Mouse (Mus musculus) heart, embryonic 10.5 days (tissue): ENCODE data around the gene Mrpl45. TPM values are rescaled to one million over a fixed set of nuclear protein-coding genes. Genes with fewer than 3 reads are reported as not detected.
"Not testable (repeated sequence)": the region's sequence is repeated elsewhere in the genome, so short reads cannot be mapped to it uniquely, and the experiment has no call there.

Source experiments
- DNase-seq: peaks from one replicate; pipeline ENCODE4 v3.0.0-alpha.2; 2017; ENCODE audit warnings: low spot score
- H3K27ac ChIP-seq: fragments of 300-500 bp; sonication (generic); 2 replicates; pipeline ENCODE4 v1.5.1; 2016; ENCODE audit warnings: mild to moderate bottlenecking
- H3K27me3 ChIP-seq: fragments of 300-500 bp; sonication (generic); 2 replicates; pipeline ENCODE4 v1.6.1; 2016; ENCODE audit warnings: mild to moderate bottlenecking; ENCODE audit not compliant: poor library complexity, insufficient read depth, severe bottlenecking
- H3K36me3 ChIP-seq: fragments of 300-500 bp; sonication (generic); 2 replicates; pipeline ENCODE4 v1.6.1; 2016; ENCODE audit warnings: mild to moderate bottlenecking, moderate library complexity
- H3K4me1 ChIP-seq: fragments of 300-500 bp; sonication (generic); 2 replicates; pipeline ENCODE4 v1.6.1; 2016; ENCODE audit warnings: mild to moderate bottlenecking
- H3K4me3 ChIP-seq: fragments of 300-500 bp; sonication (generic); 2 replicates; pipeline ENCODE4 v1.5.1; 2016; ENCODE audit warnings: mild to moderate bottlenecking, moderate library complexity
- H3K9me3 ChIP-seq: fragments of 300-500 bp; sonication (generic); 2 replicates; pipeline ENCODE4 v1.6.1; 2016; ENCODE audit warnings: mild to moderate bottlenecking, moderate library complexity
- WGBS: fragments of 180-500 bp; shearing (Covaris S2); methylation state at CpG from one replicate; pipeline ENCODE4 v1.1.7; 2016; 5-methylcytosine and 5-hydroxymethylcytosine counted together
- polyA plus RNA-seq: library from polyadenylated mRNA; unstranded; fragments of >200 nt; fragmentation: Nextera tagmentation; extraction: Ambion mirVana; gene quantifications from 2 replicates; pipeline ENCODE4 v1.2.1, GENCODE M21; 2016

The Mrpl45 gene
- polyA plus RNA-seq, result 63.7 and 65.8 TPM in 2 replicates

GRCm38 (mm10) chr11:97315504-97316503 is at the start of gene Mrpl45:
TSS of gene Mrpl45 (plus strand) at chr11:97315716.
- H3K4me1 ChIP-seq, result peaks cover 17% of the 10 kb centered on the region
- peak within 1 kb of the TSS; percentile 90 for H3K27ac ChIP-seq
- no peaks in the 10 kb centered on the region for H3K9me3 ChIP-seq
- peak within 1 kb of the TSS; percentile 68 for H3K4me3 ChIP-seq
- under 1% methylated on average over 50 of the region's 50 CpGs for WGBS
- DNase-seq, result peak; percentile 98
- H3K27me3 ChIP-seq, result no peaks in the 10 kb centered on the region
- peaks cover 30% of the 10 kb centered on the region; the same call in 1 of the 2 replicates for H3K36me3 ChIP-seq

- not testable (repeated sequence) for H3K27me3 ChIP-seq, H3K27ac ChIP-seq, H3K4me3 ChIP-seq, H3K9me3 ChIP-seq, DNase-seq, H3K4me1 ChIP-seq
- peaks cover 31% of the 10 kb centered on the region for H3K36me3 ChIP-seq
- 96% methylated on average over 1 of the region's 1 CpGs for WGBS
These were observed 49.0 kb upstream of the Mrpl45 start for GRCm38 (mm10) chr11:97266544-97266943.

- DNase-seq, H3K27ac ChIP-seq, H3K27me3 ChIP-seq, H3K4me1 ChIP-seq, H3K4me3 ChIP-seq, H3K9me3 ChIP-seq: not testable (repeated sequence)
- peaks cover 23% of the 10 kb centered on the region for H3K36me3 ChIP-seq
- 74% methylated on average over 2 of the region's 2 CpGs for WGBS
These were observed 45.5 kb upstream of the Mrpl45 start for GRCm38 (mm10) chr11:97270004-97270403.

GRCm38 (mm10) chr11:97272835-97273234 is 42.7 kb upstream of the Mrpl45 start:
- WGBS, result 96% methylated on average over 4 of the region's 4 CpGs
- Histone ChIP-seq H3K4me1 (peaks cover 9% of the 10 kb centered on the region; the same call in 1 of the 2 replicates), H3K36me3 (0 out of 2 replicates have a peak, but pooled peaks cover 5% of the 10 kb centered on the region), H3K9me3 (no peaks in the 10 kb centered on the region), H3K4me3 (no peak overlapping the region), H3K27ac (no peak overlapping the region), H3K27me3 (no peaks in the 10 kb centered on the region)
- no peak for DNase-seq

GRCm38 (mm10) chr11:97273613-97274012 is 41.9 kb upstream of the Mrpl45 start:
- Histone ChIP-seq H3K36me3 (0 out of 2 replicates have a peak, but pooled peaks cover 5% of the 10 kb centered on the region), H3K4me1 (peaks cover 16% of the 10 kb centered on the region), H3K4me3 (no peak overlapping the region), H3K27ac (no peak overlapping the region), H3K9me3 (no peaks in the 10 kb centered on the region), H3K27me3 (no peaks in the 10 kb centered on the region)
- WGBS, result 81% methylated on average over 5 of the region's 5 CpGs
- no peak for DNase-seq

- not testable (repeated sequence) for H3K27ac ChIP-seq, DNase-seq
- 94% methylated on average over 6 of the region's 6 CpGs for WGBS
These were observed 40.6 kb upstream of the Mrpl45 start for GRCm38 (mm10) chr11:97274947-97275346.

GRCm38 (mm10) chr11:97275349-97275748 is 40.2 kb upstream of the Mrpl45 start:
- H3K9me3 ChIP-seq, result no peaks in the 10 kb centered on the region
- no peaks in the 10 kb centered on the region for H3K27me3 ChIP-seq
- 88% methylated on average over 2 of the region's 2 CpGs for WGBS
- DNase-seq, result no peak
- 0 out of 2 replicates have a peak, but pooled peaks cover 11% of the 10 kb centered on the region for H3K36me3 ChIP-seq
- H3K27ac ChIP-seq, result no peak overlapping the region
- H3K4me1 ChIP-seq, result peaks cover 22% of the 10 kb centered on the region
- H3K4me3 ChIP-seq, result no peak overlapping the region

More at GRCm38 (mm10) chr11:97274947-97275346, 40.6 kb upstream of the Mrpl45 start:
- not testable (repeated sequence) for H3K27me3 ChIP-seq, H3K36me3 ChIP-seq, H3K9me3 ChIP-seq, H3K4me3 ChIP-seq
- H3K4me1 ChIP-seq, result peaks cover 22% of the 10 kb centered on the region

GRCm38 (mm10) chr11:97276019-97276418 is 39.5 kb upstream of the Mrpl45 start:
- H3K27me3 ChIP-seq, result no peaks in the 10 kb centered on the region
- no peaks in the 10 kb centered on the region for H3K9me3 ChIP-seq
- peaks cover 22% of the 10 kb centered on the region for H3K4me1 ChIP-seq
- WGBS, result 60% methylated on average over 1 of the region's 1 CpGs
- no peak for DNase-seq
- H3K36me3 ChIP-seq, result 0 out of 2 replicates have a peak, but pooled peaks cover 11% of the 10 kb centered on the region
- H3K4me3 ChIP-seq, result no peak overlapping the region
- no peak overlapping the region for H3K27ac ChIP-seq

- 0 out of 2 replicates have a peak, but pooled peaks cover 11% of the 10 kb centered on the region for H3K36me3 ChIP-seq
- no peak overlapping the region for H3K4me3 ChIP-seq
- no peak overlapping the region for H3K27ac ChIP-seq
- H3K4me1 ChIP-seq, result peaks cover 22% of the 10 kb centered on the region
- no peaks in the 10 kb centered on the region for H3K27me3 ChIP-seq
- H3K9me3 ChIP-seq, result no peaks in the 10 kb centered on the region
- WGBS, result 73% methylated on average over 5 of the region's 5 CpGs
- no peak for DNase-seq
These were observed 38.4 kb upstream of the Mrpl45 start for GRCm38 (mm10) chr11:97277166-97277565.

- Histone ChIP-seq H3K27ac (peak overlapping the region; percentile 100; the same call in 1 of the 2 replicates), H3K4me1 (peaks cover 22% of the 10 kb centered on the region), H3K4me3 (peak overlapping the region; percentile 100), H3K9me3 (no peaks in the 10 kb centered on the region), H3K27me3 (no peaks in the 10 kb centered on the region), H3K36me3 (0 out of 2 replicates have a peak, but pooled peaks cover 11% of the 10 kb centered on the region)
- no peak for DNase-seq
- WGBS, result 76% methylated on average over 6 of the region's 6 CpGs
These were observed 37.1 kb upstream of the Mrpl45 start for GRCm38 (mm10) chr11:97278456-97278855.

- Histone ChIP-seq H3K27me3 (no peaks in the 10 kb centered on the region), H3K4me1 (peaks cover 22% of the 10 kb centered on the region), H3K27ac (peak overlapping the region; percentile 100; the same call in 1 of the 2 replicates), H3K9me3 (no peaks in the 10 kb centered on the region), H3K4me3 (peak overlapping the region; percentile 100), H3K36me3 (0 out of 2 replicates have a peak, but pooled peaks cover 11% of the 10 kb centered on the region)
- no peak for DNase-seq
- WGBS, result 28% methylated on average over 11 of the region's 11 CpGs
These were observed 36.5 kb upstream of the Mrpl45 start for GRCm38 (mm10) chr11:97279040-97279404.

- Histone ChIP-seq H3K4me1 (peaks cover 22% of the 10 kb centered on the region), H3K4me3 (peak overlapping the region; percentile 100), H3K36me3 (0 out of 2 replicates have a peak, but pooled peaks cover 7% of the 10 kb centered on the region), H3K9me3 (no peaks in the 10 kb centered on the region), H3K27ac (peak overlapping the region; percentile 100), H3K27me3 (no peaks in the 10 kb centered on the region)
- WGBS, result under 1% methylated on average over 61 of the region's 64 CpGs
- peak; percentile 93 for DNase-seq
These were observed 35.9 kb upstream of the Mrpl45 start for GRCm38 (mm10) chr11:97279405-97280215.
